ENCODE assay signal across 26 mouse cellular contexts in genomic region chr14:21608886-21609285, GRCm38 (mm10).
DNase-seq lines count a peak whose midpoint lies in the region; ATAC-seq lines count a peak whose summit lies in the region.
"Had no signal": no experiment of that assay in that cellular context is flagged by ENCODE, and none has a peak within 500 bp of the region (broad histone marks: within the 10 kb centered on the region; RNA-seq: fewer than 3 reads in every experiment).

No protein-coding gene starts in this region.

- no peaks in the 10 kb centered on the region for H3K36me3 ChIP-seq in hindbrain, embryonic 14.5 days (replicated peaks; ENCODE audit: control insufficient read depth, insufficient read depth)
- H3K36me3 ChIP-seq in hindbrain, embryonic 10.5 days, result no peaks in the 10 kb centered on the region
- H3K36me3 ChIP-seq in neural tube, embryonic 13.5 days, result no peaks in the 10 kb centered on the region
- no peaks in the 10 kb centered on the region for H3K36me3 ChIP-seq in midbrain, embryonic 14.5 days (ENCODE audit: control insufficient read depth, insufficient read depth, low read length)
- H3K36me3 ChIP-seq: heart, embryonic 13.5 days; liver, embryonic 13.5 days had no signal

- H3K4me2 ChIP-seq in hindbrain, embryonic 14.5 days (replicated peaks), result no peak overlapping the region
- H3K4me2 ChIP-seq in neural tube, embryonic 13.5 days, result no peak overlapping the region
- peak overlapping the region; percentile 21; the same call in 1 of the 2 replicates for H3K4me2 ChIP-seq in midbrain, embryonic 14.5 days (ENCODE audit: low read length)
- H3K4me2 ChIP-seq: embryonic facial prominence, embryonic 15.5 days; heart, embryonic 13.5 days; liver, embryonic 13.5 days; lung, embryonic 14.5 days; stomach, embryonic 15.5 days had no signal

- ATAC-seq in hindbrain, embryonic 14.5 days (ENCODE audit: low FRiP score), result no peak
- ATAC-seq in neural tube, embryonic 13.5 days (ENCODE audit: low read depth), result no peak
- ATAC-seq in midbrain, embryonic 14.5 days (ENCODE audit: low FRiP score, low TSS enrichment), result no peak
- ATAC-seq: inflammation-experienced regulatory T-cells, adult 6 months had no signal

- H3K27me3 ChIP-seq in hindbrain, embryonic 14.5 days (ENCODE audit: control insufficient read depth, insufficient read depth, low read length), result no peaks in the 10 kb centered on the region
- no peaks in the 10 kb centered on the region for H3K27me3 ChIP-seq in hindbrain, embryonic 10.5 days (ENCODE audit: insufficient read depth, poor library complexity, severe bottlenecking)
- no peaks in the 10 kb centered on the region for H3K27me3 ChIP-seq in neural tube, embryonic 13.5 days
- no peaks in the 10 kb centered on the region for H3K27me3 ChIP-seq in midbrain, embryonic 14.5 days (ENCODE audit: control insufficient read depth, insufficient read depth, low read length)
- H3K27me3 ChIP-seq: CH12.LX; embryonic facial prominence, embryonic 15.5 days; heart, embryonic 13.5 days; liver, embryonic 13.5 days; stomach, embryonic 15.5 days had no signal

- intact Hi-C loops in heart, postnatal 14 days (cut with DNase I), result loop anchor here (5.0 kb wide), 1 partner anchor 112 kb away; no protein-coding TSS in a partner anchor

- 21% methylated on average over 4 of the region's 4 CpGs for WGBS in hindbrain, embryonic 14.5 days
- 51% methylated on average over 4 of the region's 4 CpGs for WGBS in hindbrain, embryonic 10.5 days
- 10% methylated on average over 4 of the region's 4 CpGs for WGBS in neural tube, embryonic 13.5 days
- 8% methylated on average over 4 of the region's 4 CpGs for WGBS in midbrain, embryonic 14.5 days

- H3K9ac ChIP-seq in hindbrain, embryonic 14.5 days, result 0 out of 2 replicates have a peak overlapping the region, but pooled peaks have one; percentile 13
- H3K9ac ChIP-seq in neural tube, embryonic 13.5 days, result no peak overlapping the region
- H3K9ac ChIP-seq in midbrain, embryonic 14.5 days (replicated peaks; ENCODE audit: low read length), result no peak overlapping the region
- H3K9ac ChIP-seq: embryonic facial prominence, embryonic 15.5 days; heart, embryonic 13.5 days; liver, embryonic 13.5 days; lung, embryonic 14.5 days; stomach, embryonic 15.5 days had no signal

- DNase-seq in hindbrain, embryonic 14.5 days (ENCODE audit: low spot score), result no peak
- no peak for DNase-seq in hindbrain, embryonic 10.5 days (ENCODE audit: low spot score)
- DNase-seq in neural tube, embryonic 10.5 days (ENCODE audit: extremely low spot score, low spot score), result no peak
- DNase-seq in midbrain, embryonic 14.5 days, result peak; percentile 36
- DNase-seq in adrenal gland, adult 2 months, result no peak
- no peak for DNase-seq in lung, postnatal 10 days
- DNase-seq in heart, postnatal 14 days, result no peak
- DNase-seq: adrenal gland, postnatal 36 days; cerebellum, adult 18-20 months; cerebellum, postnatal 25 days; gastrocnemius, adult 2 months; heart, postnatal 36 days; kidney, adult 2 months; kidney, postnatal 36 days; liver, embryonic 13.5 days; lung, embryonic 14.5 days; lung, postnatal 4 days; right cerebral cortex, postnatal 25 days; thymus, adult 18-20 months; thymus, postnatal 4 days had no signal

- no peak overlapping the region for H3K4me3 ChIP-seq in hindbrain, embryonic 14.5 days (replicated peaks; ENCODE audit: low read length)
- H3K4me3 ChIP-seq in hindbrain, embryonic 10.5 days, result no peak overlapping the region
- H3K4me3 ChIP-seq in neural tube, embryonic 13.5 days, result no peak overlapping the region
- no peak overlapping the region for H3K4me3 ChIP-seq in midbrain, embryonic 14.5 days (replicated peaks; ENCODE audit: low read depth, low read length)
- H3K4me3 ChIP-seq: embryonic facial prominence, embryonic 15.5 days; gastrocnemius, adult 2 months; heart, embryonic 13.5 days; liver, embryonic 13.5 days; stomach, embryonic 15.5 days had no signal

- H3K27ac ChIP-seq in hindbrain, embryonic 14.5 days, result peak overlapping the region; percentile 17; the same call in 1 of the 2 replicates
- H3K27ac ChIP-seq in hindbrain, embryonic 10.5 days, result no peak overlapping the region
- H3K27ac ChIP-seq in neural tube, embryonic 13.5 days (replicated peaks), result peak overlapping the region; percentile 86
- peak overlapping the region; percentile 45; the same call in 1 of the 2 replicates for H3K27ac ChIP-seq in midbrain, embryonic 14.5 days (replicated peaks; ENCODE audit: low read depth, low read length)
- H3K27ac ChIP-seq: embryonic facial prominence, embryonic 15.5 days; gastrocnemius, adult 2 months; liver, embryonic 13.5 days; stomach, embryonic 15.5 days had no signal

- no peaks in the 10 kb centered on the region for H3K9me3 ChIP-seq in hindbrain, embryonic 14.5 days (ENCODE audit: control insufficient read depth, low read length)
- H3K9me3 ChIP-seq in hindbrain, embryonic 10.5 days, result no peaks in the 10 kb centered on the region
- no peaks in the 10 kb centered on the region for H3K9me3 ChIP-seq in neural tube, embryonic 13.5 days
- no peaks in the 10 kb centered on the region for H3K9me3 ChIP-seq in midbrain, embryonic 14.5 days (ENCODE audit: control insufficient read depth, low read length)
- H3K9me3 ChIP-seq: embryonic facial prominence, embryonic 15.5 days; heart, embryonic 13.5 days; liver, embryonic 13.5 days; stomach, embryonic 15.5 days had no signal

- H3K4me1 ChIP-seq in hindbrain, embryonic 14.5 days (replicated peaks; ENCODE audit: control insufficient read depth, insufficient read depth, low read length), result peaks cover 24% of the 10 kb centered on the region
- peaks cover 10% of the 10 kb centered on the region; the same call in 1 of the 2 replicates for H3K4me1 ChIP-seq in hindbrain, embryonic 10.5 days (replicated peaks)
- H3K4me1 ChIP-seq in neural tube, embryonic 13.5 days (replicated peaks), result peaks cover 46% of the 10 kb centered on the region
- peaks cover 26% of the 10 kb centered on the region for H3K4me1 ChIP-seq in midbrain, embryonic 14.5 days (ENCODE audit: control insufficient read depth, insufficient read depth, low read length)
- H3K4me1 ChIP-seq: liver, embryonic 13.5 days; stomach, embryonic 15.5 days had no signal
